Mouse (Mus musculus) testis, postnatal 10 days (tissue): Measurements from ENCODE around the gene Olfr32.
"Not testable (repeated sequence)": the region's sequence is repeated elsewhere in the genome, so short reads cannot be mapped to it uniquely, and the experiment has no call there.

Experiments
- DNase-seq: peaks from one replicate; pipeline ENCODE4 v3.0.0; 2021; ENCODE audit warnings: low spot score

The Olfr32 gene

DNA sequence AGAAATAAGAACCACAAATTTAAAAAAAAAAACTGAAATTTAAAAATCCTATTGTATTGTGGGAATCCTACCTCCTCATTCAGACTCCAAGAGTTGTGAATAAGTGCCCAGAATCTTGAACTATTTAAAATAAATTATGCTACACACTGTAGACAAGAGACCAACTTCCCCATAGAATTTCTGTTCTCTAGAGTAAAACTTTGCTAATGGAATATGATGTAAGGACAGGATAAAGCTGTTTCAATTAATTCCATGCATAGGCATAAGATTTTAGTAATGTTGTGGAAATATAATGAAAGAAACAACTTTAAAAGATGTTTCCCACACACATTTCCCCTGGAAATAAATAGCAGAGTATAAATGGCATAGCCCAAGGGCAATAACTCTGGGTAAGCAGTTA is at the start of gene Olfr32:
Gene Olfr32 (minus strand): TSS at position 101 of the 400 bp plus-strand sequence.
- no peak for DNase-seq

DNA sequence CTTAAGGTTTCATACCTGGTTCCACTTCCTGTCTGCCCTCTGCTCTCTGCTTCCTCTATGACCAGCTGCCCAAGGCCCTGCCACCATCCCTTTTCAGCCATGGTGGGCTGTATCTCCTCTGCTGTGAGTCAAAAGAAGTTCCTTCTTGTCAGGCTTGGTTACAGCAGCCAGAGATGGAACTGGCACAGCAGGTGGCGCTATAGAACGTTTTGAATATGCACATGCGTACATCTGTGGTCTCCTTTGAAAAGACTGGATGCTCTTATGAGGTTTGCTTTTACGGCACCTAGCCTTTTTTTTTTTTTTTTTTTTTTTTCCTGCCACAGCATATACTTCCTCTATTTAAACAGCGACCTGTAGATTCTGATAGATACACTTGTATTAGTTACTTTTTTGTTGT is 45.0 kb upstream of the Olfr32 start:
- DNase-seq: not testable (repeated sequence)

DNA sequence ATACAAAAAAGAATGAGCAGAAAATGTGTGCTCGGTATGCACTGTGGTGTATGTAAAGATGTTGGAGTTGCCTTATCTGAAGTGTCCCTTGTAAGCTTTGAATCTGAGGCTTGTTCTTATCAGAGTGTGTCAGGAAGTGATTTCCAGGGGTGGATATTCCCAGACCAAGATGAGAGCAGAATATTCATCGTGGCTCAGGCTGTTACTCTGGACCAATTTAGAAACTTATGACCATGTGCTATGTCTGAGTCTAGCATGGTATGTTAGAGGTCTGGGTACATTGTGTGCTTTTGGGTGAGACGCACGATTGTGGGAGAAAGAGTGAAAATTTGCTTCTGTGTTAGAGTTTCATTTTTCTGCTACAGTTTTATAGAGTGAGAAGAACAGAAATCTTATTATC is 44.0 kb upstream of the Olfr32 start:
- DNase-seq: not testable (repeated sequence)

DNA sequence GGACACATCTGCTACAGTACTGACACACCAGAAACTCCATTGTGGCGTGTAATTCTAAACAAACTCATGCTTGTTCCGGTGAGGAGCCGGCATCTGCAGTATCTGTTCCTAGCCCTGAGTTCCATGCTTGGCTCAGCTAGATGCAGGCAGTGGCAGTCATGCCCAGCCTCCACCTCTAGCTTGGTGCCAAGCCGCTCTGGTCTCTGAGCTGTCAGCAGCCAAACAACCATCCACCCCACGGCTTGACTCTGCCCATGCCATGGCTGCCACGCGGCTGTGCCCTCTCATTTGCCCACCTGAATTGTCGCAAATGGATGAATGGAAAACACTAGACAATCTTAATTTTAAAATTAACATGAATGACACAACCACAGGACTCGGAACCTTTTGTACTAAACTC is 11.8 kb upstream of the Olfr32 start:
- no peak for DNase-seq

DNA sequence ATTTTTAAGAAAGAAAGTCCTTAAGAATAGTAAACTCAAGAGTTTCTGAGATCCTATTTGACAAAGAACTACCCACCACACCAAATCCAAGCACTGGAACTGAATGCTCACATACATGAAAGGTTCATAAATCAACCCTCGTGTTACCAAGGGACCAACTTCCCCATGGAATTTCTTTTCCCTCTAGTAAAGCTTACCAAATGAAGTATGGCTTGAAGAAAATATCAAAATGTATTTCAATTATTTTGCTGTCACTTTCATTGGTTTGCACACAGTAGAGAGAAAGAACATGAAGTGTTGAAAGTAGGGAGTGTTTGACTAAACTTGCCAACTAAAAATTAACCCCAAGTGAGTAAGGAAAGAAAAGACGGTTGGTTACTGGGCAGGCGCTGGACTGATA is 10.9 kb upstream of the Olfr32 start, which contains the start of gene Olfr1270:
Gene Olfr1270 (minus strand): TSS at position 101 of the 400 bp plus-strand sequence.
- DNase-seq: no peak

DNA sequence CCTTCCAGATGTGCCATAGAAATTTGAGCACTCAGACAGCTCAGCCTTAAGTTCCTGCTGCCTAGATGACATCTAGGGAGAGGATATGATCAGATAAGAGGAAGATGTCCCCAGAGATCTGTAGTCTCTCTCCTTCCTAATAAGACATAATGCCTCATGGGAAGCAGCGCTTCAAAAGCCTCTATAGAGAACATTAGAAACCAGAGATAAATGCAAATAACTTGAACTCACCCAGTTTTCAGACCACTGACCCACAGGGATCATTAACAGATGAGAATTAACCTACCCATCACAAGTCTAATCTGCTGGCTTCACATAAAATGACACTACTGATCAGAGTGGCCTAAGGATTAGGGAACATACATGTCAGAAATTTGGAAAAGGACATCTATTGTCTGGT is 20.8 kb downstream of the Olfr32 start, which contains the start of gene Olfr1269:
Gene Olfr1269 (minus strand): TSS at position 101 of the 400 bp plus-strand sequence.
- no peak for DNase-seq
